Mouse (Mus musculus) midbrain, postnatal 0 days (tissue): Measurements from ENCODE around the gene Gm36079. TPM values are rescaled to one million over a fixed set of nuclear protein-coding genes. Genes with fewer than 3 reads are reported as not detected.
"Not testable (repeated sequence)": the region's sequence is repeated elsewhere in the genome, so short reads cannot be mapped to it uniquely, and the experiment has no call there.

Experiments
- ATAC-seq: fragments of 200-750 bp; cut with Nextera tagmentation; 2 replicates; pipeline ENCODE4 v1.8.0; 2017; ENCODE audit warnings: moderate number of reproducible peaks, mild to moderate bottlenecking, moderate TSS enrichment, moderate library complexity; ENCODE audit not compliant: low FRiP score
- DNase-seq: peaks from one replicate; pipeline ENCODE4 v3.0.0-alpha.2; 2015; ENCODE audit warnings: low spot score
- H3K27ac ChIP-seq: fragments of 300-500 bp; sonication (generic); 2 replicates; pipeline ENCODE4 v1.5.1; 2014; ENCODE audit warnings: low read depth, mild to moderate bottlenecking, low read length, mixed read lengths
- H3K27me3 ChIP-seq: fragments of 300-500 bp; sonication (generic); 2 replicates; pipeline ENCODE4 v1.6.1; 2014; ENCODE audit warnings: low read length, control low read depth, mixed read lengths; ENCODE audit not compliant: insufficient read depth
- H3K36me3 ChIP-seq: fragments of 300-500 bp; sonication (generic); 2 replicates; pipeline ENCODE4 v1.6.1; 2014; ENCODE audit warnings: low read length, control low read depth, mixed read lengths; ENCODE audit not compliant: insufficient read depth
- H3K4me1 ChIP-seq: fragments of 300-500 bp; sonication (generic); 2 replicates; pipeline ENCODE4 v1.6.1; 2014; ENCODE audit warnings: mild to moderate bottlenecking, control low read depth, antibody characterized with exemption, low read length, mixed read lengths; ENCODE audit not compliant: insufficient read depth
- H3K4me2 ChIP-seq: fragments of 300-500 bp; sonication (generic); 2 replicates; pipeline ENCODE4 v1.6.1; 2014; ENCODE audit warnings: low read depth, mild to moderate bottlenecking, low read length, mixed read lengths; ENCODE audit not compliant: poor library complexity, severe bottlenecking
- H3K4me3 ChIP-seq: fragments of 300-500 bp; sonication (generic); 2 replicates; pipeline ENCODE4 v1.5.1; 2014; ENCODE audit warnings: low read depth, mild to moderate bottlenecking, low read length, moderate library complexity
- H3K9ac ChIP-seq: fragments of 300-500 bp; sonication (generic); replicated peaks from 2 replicates; pipeline ENCODE4 v1.6.1; 2014; ENCODE audit warnings: mild to moderate bottlenecking, low read length, moderate library complexity, mixed read lengths; ENCODE audit not compliant: poor library complexity, severe bottlenecking
- H3K9me3 ChIP-seq: fragments of 300-500 bp; sonication (generic); 2 replicates; pipeline ENCODE4 v1.6.1; 2016; ENCODE audit warnings: low read length, control low read depth
- CTCF ChIP-seq: IDR thresholded peaks from 2 replicates; pipeline ENCODE4 v1.5.1; 2016; ENCODE audit warnings: antibody characterized with exemption, mild to moderate bottlenecking
- WGBS: fragments of 180-500 bp; shearing (Covaris S2); extraction: QIAGEN DNeasy Blood & Tissue Kit; methylation state at CpG from one replicate; pipeline ENCODE4 v1.1.7; 2014; 5-methylcytosine and 5-hydroxymethylcytosine counted together
- polyA plus RNA-seq: library from polyadenylated mRNA; unstranded; fragments of >200 nt; fragmentation: Nextera tagmentation; extraction: Ambion mirVana; gene quantifications from 2 replicates; pipeline ENCODE4 v1.2.1, GENCODE M21; 2015
- total RNA-seq: library from RNA; depleted of rRNA; stranded (reverse); fragments of >200 nt; gene quantifications from 2 replicates; pipeline ENCODE4 v1.2.3, GENCODE M21; 2014

Gene Gm36079
- total and polyA plus RNA-seq, 2 experiments from 2014 or later: not detected

- ATAC-seq, H3K9me3 ChIP-seq, DNase-seq, H3K27me3 ChIP-seq, H3K36me3 ChIP-seq, H3K9ac ChIP-seq, H3K4me2 ChIP-seq, H3K4me3 ChIP-seq, H3K27ac ChIP-seq, H3K4me1 ChIP-seq: not testable (repeated sequence)
- 2% methylated on average over 11 of the region's 11 CpGs for WGBS
These were observed 557 bp upstream of the Gm36079 start for GRCm38 (mm10) chr13:120027368-120027767.

DNA sequence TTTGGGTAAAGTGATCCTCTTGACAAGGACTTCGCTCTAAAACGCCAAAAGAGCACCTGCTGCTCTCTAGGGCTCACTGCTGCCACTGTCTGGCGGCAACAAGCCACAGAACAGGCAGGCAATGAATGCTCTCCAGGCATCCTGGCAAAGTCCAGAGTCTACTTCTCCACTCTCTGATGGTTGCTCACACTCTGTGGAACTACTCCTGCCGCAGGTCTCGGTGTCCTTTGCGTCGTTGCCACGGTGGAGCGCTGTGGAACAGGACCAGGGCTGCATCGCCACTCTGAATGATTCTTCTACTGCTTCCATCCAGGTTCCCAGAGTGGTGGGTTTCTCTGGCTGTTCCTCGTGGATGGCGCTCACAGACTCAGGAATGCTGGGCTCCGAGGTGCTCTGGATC is 438 bp downstream of the Gm36079 start:
- not testable (repeated sequence) for DNase-seq, H3K36me3 ChIP-seq, H3K4me2 ChIP-seq, H3K4me3 ChIP-seq, H3K27me3 ChIP-seq, H3K27ac ChIP-seq, H3K4me1 ChIP-seq, H3K9ac ChIP-seq, H3K9me3 ChIP-seq
- peak; percentile 41; the same call in 1 of the 2 replicates for ATAC-seq
- 0% methylated on average over 3 of the region's 13 CpGs for WGBS

GRCm38 (mm10) chr13:120025576-120025975 is 1.2 kb downstream of the Gm36079 start:
- not testable (repeated sequence) for H3K9ac ChIP-seq, DNase-seq, ATAC-seq, H3K27ac ChIP-seq, H3K27me3 ChIP-seq, H3K4me1 ChIP-seq, H3K9me3 ChIP-seq, H3K36me3 ChIP-seq, H3K4me3 ChIP-seq, H3K4me2 ChIP-seq
- WGBS: 9% methylated on average over 4 of the region's 4 CpGs

- H3K9ac ChIP-seq, DNase-seq, H3K4me2 ChIP-seq, H3K4me1 ChIP-seq, H3K27me3 ChIP-seq, ATAC-seq, H3K4me3 ChIP-seq, H3K9me3 ChIP-seq, H3K36me3 ChIP-seq, H3K27ac ChIP-seq: not testable (repeated sequence)
- WGBS: 2% methylated on average over 20 of the region's 21 CpGs
These were observed 1.8 kb downstream of the Gm36079 start for GRCm38 (mm10) chr13:120025004-120025403.

DNA sequence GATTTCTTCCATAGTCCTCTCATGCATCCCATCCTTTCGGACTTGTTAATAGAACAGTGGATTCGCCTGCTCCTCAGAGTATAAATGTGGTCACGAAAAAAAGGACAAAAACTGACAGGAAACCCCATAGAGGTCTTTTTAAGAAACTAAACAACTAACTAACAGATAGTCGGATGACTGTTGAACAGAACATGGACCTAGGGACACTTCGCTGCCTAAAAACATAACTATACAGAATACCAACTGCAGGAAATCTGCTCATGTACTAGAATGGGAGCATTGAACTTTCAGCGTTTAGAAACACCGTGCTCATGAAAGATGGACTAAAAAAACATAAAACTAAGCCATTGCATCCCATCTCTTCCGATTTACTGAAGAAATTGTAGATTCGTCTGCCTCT is 2.2 kb downstream of the Gm36079 start:
- not testable (repeated sequence) for H3K27ac ChIP-seq, H3K27me3 ChIP-seq, H3K4me2 ChIP-seq, H3K36me3 ChIP-seq, H3K4me3 ChIP-seq, H3K4me1 ChIP-seq, H3K9ac ChIP-seq, H3K9me3 ChIP-seq, ATAC-seq, DNase-seq
- 9% methylated on average over 9 of the region's 9 CpGs for WGBS

DNA sequence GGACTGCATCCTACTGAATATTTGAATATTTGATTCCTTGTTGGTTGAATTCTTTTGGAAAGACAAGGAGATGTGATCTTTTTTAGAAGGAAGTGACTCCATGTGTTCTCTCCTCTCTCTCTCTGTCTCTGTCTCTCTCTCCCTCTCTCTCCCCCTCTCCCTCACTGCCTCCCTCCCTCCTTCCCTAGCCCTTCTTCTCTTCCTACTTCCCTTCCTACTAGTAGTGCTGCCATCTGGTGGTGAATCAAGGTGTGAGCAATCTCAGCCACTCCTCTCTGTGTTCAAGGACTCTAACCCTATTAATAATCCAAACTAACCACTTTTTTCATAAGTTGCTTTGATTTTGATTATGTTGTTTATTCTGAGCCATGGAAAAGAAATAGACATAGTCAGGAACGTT is 5.3 kb downstream of the Gm36079 start:
- ATAC-seq, H3K36me3 ChIP-seq, H3K27ac ChIP-seq, DNase-seq, H3K9ac ChIP-seq, H3K9me3 ChIP-seq, H3K4me3 ChIP-seq, H3K27me3 ChIP-seq, H3K4me1 ChIP-seq, H3K4me2 ChIP-seq: not testable (repeated sequence)
- peak; percentile 52 for TF ChIP-seq CTCF
- no CpG with 5 or more reads among the region's 1 CpGs for WGBS

DNA sequence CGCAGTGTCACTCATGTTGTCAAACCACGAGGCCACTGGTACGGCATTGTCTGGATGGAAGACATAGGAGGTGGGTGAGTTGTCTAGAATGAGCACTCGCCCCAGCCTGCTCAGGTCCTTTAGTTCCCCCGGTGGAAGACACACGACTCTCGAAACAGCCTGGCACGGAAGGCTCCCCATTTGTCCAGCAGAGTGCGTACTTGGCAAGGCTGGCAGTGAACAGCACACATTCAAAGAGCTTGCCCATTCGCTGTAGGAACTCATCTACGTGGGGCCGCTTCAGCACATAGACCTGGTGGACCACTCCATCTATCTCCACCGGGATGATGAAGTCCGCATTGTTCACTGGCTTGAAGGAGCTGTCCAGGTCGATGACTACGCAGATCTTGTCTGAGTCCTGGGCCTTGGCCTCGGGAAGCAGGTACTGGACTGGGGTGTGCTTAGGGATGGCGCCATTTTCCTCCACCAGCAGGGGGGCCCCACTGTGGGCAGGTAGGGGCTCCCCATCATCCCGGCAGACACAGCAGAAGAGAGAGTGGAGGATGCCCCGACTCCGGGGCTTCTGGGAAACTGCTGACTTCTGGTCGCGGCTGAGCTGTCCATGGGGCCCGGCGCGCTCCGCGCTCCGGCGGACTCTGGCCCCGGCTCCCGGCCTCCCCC is 11.3 kb downstream of the Gm36079 start:
- WGBS: 0% methylated on average over 5 of the region's 32 CpGs
- H3K9me3 ChIP-seq, H3K9ac ChIP-seq, H3K27ac ChIP-seq, H3K4me2 ChIP-seq, H3K4me1 ChIP-seq, H3K27me3 ChIP-seq, DNase-seq, H3K4me3 ChIP-seq, H3K36me3 ChIP-seq: not testable (repeated sequence)
- peak; percentile 49; the same call in 1 of the 2 replicates for ATAC-seq

GRCm38 (mm10) chr13:120013962-120014361 is 12.8 kb downstream of the Gm36079 start:
- not testable (repeated sequence) for H3K27me3 ChIP-seq, H3K4me1 ChIP-seq, ATAC-seq, H3K4me3 ChIP-seq, DNase-seq, H3K36me3 ChIP-seq, H3K9ac ChIP-seq, H3K4me2 ChIP-seq, H3K27ac ChIP-seq, H3K9me3 ChIP-seq
- no CpG with 5 or more reads among the region's 2 CpGs for WGBS

GRCm38 (mm10) chr13:120013544-120013943 is 13.3 kb downstream of the Gm36079 start:
- not testable (repeated sequence) for H3K9ac ChIP-seq, H3K4me2 ChIP-seq, H3K4me3 ChIP-seq, H3K27ac ChIP-seq, H3K4me1 ChIP-seq, ATAC-seq, DNase-seq, H3K27me3 ChIP-seq, H3K9me3 ChIP-seq, H3K36me3 ChIP-seq
- WGBS: no CpG with 5 or more reads among the region's 5 CpGs
